Mouse (Mus musculus) G1E (cell line): ENCODE results near the gene Slc6a13. TPM values are rescaled to one million over a fixed set of nuclear protein-coding genes. Genes with fewer than 3 reads are reported as not detected.

ENCODE experiments used
- ATAC-seq: 2 replicates; pipeline ENCODE4 v1.8.0; 2016; ENCODE audit warnings: mild to moderate bottlenecking; ENCODE audit not compliant: insufficient number of reproducible peaks, poor library complexity, low FRiP score, severe bottlenecking; ENCODE audit errors: extremely low read depth
- DNase-seq: peaks from one replicate; pipeline ENCODE4 v3.0.0; 2012; ENCODE audit warnings: low spot score
- H3K27me3 ChIP-seq: 2 replicates; pipeline ENCODE4 v1.6.1; 2012; ENCODE audit warnings: mild to moderate bottlenecking, low read length, inconsistent platforms; ENCODE audit not compliant: insufficient read depth
- H3K36me3 ChIP-seq: replicated peaks from 2 replicates; pipeline ENCODE3; 2012; ENCODE audit warnings: mild to moderate bottlenecking, inconsistent platforms
- H3K4me1 ChIP-seq: 2 replicates; pipeline ENCODE4 v1.6.1; 2012; ENCODE audit warnings: low read depth, low read length, inconsistent platforms, mixed read lengths; ENCODE audit not compliant: insufficient read depth
- H3K4me3 ChIP-seq: 2 replicates; pipeline ENCODE4 v1.5.1; 2012; ENCODE audit warnings: low read depth, mild to moderate bottlenecking, inconsistent platforms, low read length, moderate library complexity, mixed read lengths
- H3K9me3 ChIP-seq: replicated peaks from 2 replicates; pipeline ENCODE4 v1.6.1; 2012; ENCODE audit warnings: inconsistent platforms
- CTCF ChIP-seq: IDR thresholded peaks from 2 replicates; pipeline ENCODE4 v1.5.1; 2012; ENCODE audit warnings: low read depth, low read length, inconsistent platforms, mixed read lengths
- GATA1 ChIP-seq: IDR thresholded peaks from 2 replicates; pipeline ENCODE4 v1.6.1; 2012; ENCODE audit warnings: borderline replicate concordance, low read length, inconsistent platforms, mixed read lengths
- GATA2 ChIP-seq: IDR thresholded peaks from 2 replicates; pipeline ENCODE4 v1.6.1; 2012; ENCODE audit warnings: low read depth, low read length, inconsistent platforms, borderline replicate concordance
- POLR2AphosphoS5 ChIP-seq: IDR thresholded peaks from 2 replicates; pipeline ENCODE4 v1.6.1; 2012; ENCODE audit warnings: low read depth, low read length, inconsistent platforms; ENCODE audit not compliant: insufficient replicate concordance
- TAL1 ChIP-seq: conservative IDR thresholded peaks from 2 replicates; pipeline ENCODE4 v1.6.1; 2012; ENCODE audit warnings: low read depth, low read length, inconsistent platforms, mixed read lengths
- polyA plus RNA-seq: library from polyadenylated mRNA; stranded (reverse); fragments of >175 nt; gene quantifications from 2 replicates; pipeline ENCODE4 v1.2.3, GENCODE M21; 2012
- total RNA-seq, 2 experiments: library from RNA; stranded (forward) in 1 of 2; stranded (reverse) in 1 of 2; fragments of 200-1000 nt in 1 of 2; fragments of >200 nt in 1 of 2; fragmentation: Nextera tagmentation in 1 of 2; gene quantifications; 2 replicates each; pipeline ENCODE4 v1.2.3; 2014 to 2017

The Slc6a13 gene
- total and polyA plus RNA-seq, 3 experiments = 9.1 to 13.7 (median 11.7) TPM

DNA sequence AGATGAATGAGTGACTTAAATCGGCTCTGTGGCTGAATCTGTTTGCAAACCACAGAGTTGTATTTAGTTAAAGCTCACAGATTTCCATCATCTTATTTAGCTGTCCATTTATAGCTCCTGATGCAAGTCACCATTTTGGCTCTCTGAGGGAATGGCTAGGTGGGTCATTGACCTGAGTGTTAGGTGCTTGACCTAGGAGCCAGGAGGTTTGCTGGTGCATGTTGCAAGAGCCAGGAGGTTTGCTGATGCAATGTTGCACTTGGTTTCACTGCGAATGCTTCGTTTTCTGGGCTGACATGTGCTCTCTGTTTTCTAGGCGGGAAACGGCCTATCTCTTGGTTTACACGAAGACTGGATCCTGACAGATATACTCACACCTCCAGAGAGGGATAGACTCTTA is 29.9 kb upstream of the Slc6a13 start:
- no peak for ATAC-seq
- Histone ChIP-seq H3K27me3 (no peaks in the 10 kb centered on the region), H3K4me3 (no peak overlapping the region), H3K9me3 (no peaks in the 10 kb centered on the region), H3K4me1 (peaks cover 16% of the 10 kb centered on the region), H3K36me3 (peaks cover 21% of the 10 kb centered on the region)
- TF ChIP-seq TAL1 = no peak
- no peak for TF ChIP-seq POLR2AphosphoS5
- no peak for TF ChIP-seq GATA1
- TF ChIP-seq CTCF = no peak
- no peak for TF ChIP-seq GATA2
- no peak for DNase-seq

DNA sequence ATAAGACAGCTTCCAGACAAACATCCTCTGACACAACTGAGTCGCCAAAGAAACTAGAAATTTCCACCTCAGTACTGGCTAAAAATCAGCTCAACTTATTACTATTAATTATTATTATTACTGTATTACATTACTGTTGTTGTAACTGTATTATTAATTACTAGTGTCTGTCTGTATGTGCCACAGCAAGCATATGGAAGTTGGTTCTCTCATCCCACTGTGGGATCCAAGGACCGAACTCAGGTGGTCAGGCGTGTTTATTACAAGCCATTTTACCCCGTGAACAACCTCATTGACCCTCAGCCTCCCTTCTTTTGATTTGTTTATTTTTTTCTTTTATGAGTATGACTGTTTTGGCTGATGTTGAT is 28.3 kb upstream of the Slc6a13 start:
- Histone ChIP-seq H3K4me1 (peaks cover 16% of the 10 kb centered on the region), H3K36me3 (peaks cover 14% of the 10 kb centered on the region), H3K4me3 (peak overlapping the region; percentile 73), H3K27me3 (peaks cover 2% of the 10 kb centered on the region; the same call in 1 of the 2 replicates), H3K9me3 (no peaks in the 10 kb centered on the region)
- no peak for DNase-seq
- TF ChIP-seq POLR2AphosphoS5 (no peak), CTCF (no peak), GATA2 (no peak), TAL1 (no peak), GATA1 (no peak)
- no peak for ATAC-seq

DNA sequence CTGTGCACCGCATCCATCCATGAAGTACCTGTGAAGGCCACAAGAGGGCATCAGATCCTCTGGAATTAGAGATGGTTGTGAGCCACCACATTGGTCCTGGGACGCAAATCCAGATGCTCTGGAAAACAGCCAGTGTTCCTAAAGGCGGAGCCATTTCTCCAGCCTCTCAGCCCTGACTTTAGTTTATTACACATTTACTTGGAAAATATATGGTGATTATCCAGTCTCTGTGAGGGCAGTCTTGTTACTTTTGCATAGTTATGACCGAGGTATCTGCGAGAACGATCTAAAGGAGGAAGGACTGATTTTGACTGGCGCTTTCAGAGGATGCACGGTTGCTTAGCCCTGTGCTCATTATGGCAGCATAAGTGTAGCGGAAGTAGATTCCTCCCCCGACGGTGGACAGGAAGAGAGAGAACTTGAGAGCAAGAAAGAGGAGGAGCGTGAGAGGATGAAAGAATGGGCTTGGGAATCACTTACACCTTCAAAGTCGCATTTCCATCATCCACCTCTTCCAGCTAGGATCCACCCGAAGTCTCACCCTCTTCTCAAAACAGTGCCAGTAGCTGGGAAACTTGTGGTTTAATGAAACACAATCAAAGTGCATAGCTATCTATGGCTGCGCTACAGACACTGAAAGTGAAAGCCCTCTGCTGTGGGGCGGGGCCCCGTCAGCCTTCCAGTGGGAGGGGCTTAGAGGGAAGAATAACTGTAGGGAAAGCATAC is 27.8 kb upstream of the Slc6a13 start:
- peak overlapping the region; percentile 73 for H3K4me3 ChIP-seq
- H3K36me3 ChIP-seq = peaks cover 14% of the 10 kb centered on the region
- no peaks in the 10 kb centered on the region for H3K9me3 ChIP-seq
- TF ChIP-seq POLR2AphosphoS5 (no peak), GATA2 (no peak), TAL1 (no peak), GATA1 (no peak), CTCF (peak; percentile 41)
- H3K4me1 ChIP-seq = peaks cover 16% of the 10 kb centered on the region
- DNase-seq (peak; percentile 52), ATAC-seq (peak; percentile 85)
- peaks cover 3% of the 10 kb centered on the region; the same call in 1 of the 2 replicates for H3K27me3 ChIP-seq

DNA sequence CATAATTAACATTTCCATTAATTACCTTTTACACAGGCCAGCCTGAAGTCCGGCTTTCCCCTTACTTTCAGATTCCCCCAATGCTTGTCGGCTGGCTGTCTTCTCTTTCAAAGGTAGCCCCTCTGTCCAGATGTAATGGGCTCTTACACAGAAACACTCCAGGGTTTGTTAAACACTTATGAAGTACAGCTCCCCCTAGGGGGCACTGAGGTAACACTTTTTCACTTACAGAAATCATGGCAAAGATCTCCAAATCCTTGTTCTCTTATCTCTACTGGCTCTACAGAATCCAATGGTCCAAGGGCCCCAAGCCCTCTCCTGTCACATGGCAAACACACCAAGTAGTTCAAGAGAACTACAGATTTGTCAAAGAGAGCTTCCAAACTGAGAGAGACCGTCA is 25.7 kb upstream of the Slc6a13 start:
- H3K9me3 ChIP-seq = no peaks in the 10 kb centered on the region
- H3K36me3 ChIP-seq = peaks cover 4% of the 10 kb centered on the region
- peaks cover 9% of the 10 kb centered on the region for H3K27me3 ChIP-seq
- TF ChIP-seq GATA1 = no peak
- TF ChIP-seq CTCF = peak; percentile 53; the same call in 1 of the 2 replicates
- H3K4me1 ChIP-seq = peaks cover 16% of the 10 kb centered on the region
- H3K4me3 ChIP-seq = no peak overlapping the region
- peak; percentile 14 for DNase-seq
- ATAC-seq = no peak

DNA sequence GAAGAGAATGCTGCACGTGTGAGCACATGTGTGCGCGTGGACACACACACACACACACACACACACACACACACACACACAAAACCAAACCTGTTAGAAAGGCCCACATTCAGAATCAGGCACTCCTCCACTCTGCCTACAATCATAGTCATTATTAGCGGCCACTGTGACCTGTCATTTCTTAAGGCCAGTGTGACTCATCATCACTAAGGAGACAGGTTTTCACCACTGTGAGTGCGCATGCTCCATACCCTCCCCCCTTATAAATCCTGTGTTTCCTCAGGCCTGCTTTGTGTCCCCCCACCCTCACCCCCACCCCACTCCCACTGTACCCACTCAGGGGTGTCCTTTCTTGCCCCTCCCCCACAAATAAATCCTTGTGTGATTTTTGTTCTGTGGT is 15.9 kb upstream of the Slc6a13 start:
- TF ChIP-seq GATA2 = no peak
- Histone ChIP-seq H3K4me1 (no peaks in the 10 kb centered on the region), H3K27me3 (peaks cover 15% of the 10 kb centered on the region), H3K9me3 (no peaks in the 10 kb centered on the region), H3K4me3 (no peak overlapping the region), H3K36me3 (no peaks in the 10 kb centered on the region)
- DNase-seq = no peak
- no peak for ATAC-seq

DNA sequence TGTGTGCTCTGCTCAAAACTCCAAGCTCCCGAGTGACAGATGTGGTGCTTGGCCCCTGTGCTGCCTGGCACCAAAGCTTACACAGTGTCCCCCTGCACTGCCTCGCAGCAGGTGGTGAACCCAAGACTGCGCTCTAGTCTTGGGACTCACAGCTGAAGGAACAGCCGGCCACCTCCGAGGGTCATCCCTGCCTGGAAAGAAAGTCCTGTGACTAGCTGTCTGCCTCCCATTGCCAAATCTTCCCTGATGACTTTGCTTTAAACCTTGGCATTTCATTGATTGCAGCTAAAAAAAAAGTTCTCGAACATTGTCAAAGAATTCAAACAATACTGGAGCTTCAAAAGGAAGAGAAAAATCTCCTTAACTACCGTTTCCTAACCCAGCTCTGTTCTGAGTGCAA is 710 bp upstream of the Slc6a13 start:
- Histone ChIP-seq H3K27me3 (peaks cover 6% of the 10 kb centered on the region; the same call in 1 of the 2 replicates), H3K4me3 (no peak overlapping the region), H3K36me3 (no peaks in the 10 kb centered on the region), H3K9me3 (no peaks in the 10 kb centered on the region), H3K4me1 (no peaks in the 10 kb centered on the region)
- no peak for ATAC-seq
- no peak for TF ChIP-seq POLR2AphosphoS5
- no peak for TF ChIP-seq GATA1
- no peak for TF ChIP-seq TAL1
- no peak for TF ChIP-seq CTCF
- no peak for TF ChIP-seq GATA2
- no peak for DNase-seq

DNA sequence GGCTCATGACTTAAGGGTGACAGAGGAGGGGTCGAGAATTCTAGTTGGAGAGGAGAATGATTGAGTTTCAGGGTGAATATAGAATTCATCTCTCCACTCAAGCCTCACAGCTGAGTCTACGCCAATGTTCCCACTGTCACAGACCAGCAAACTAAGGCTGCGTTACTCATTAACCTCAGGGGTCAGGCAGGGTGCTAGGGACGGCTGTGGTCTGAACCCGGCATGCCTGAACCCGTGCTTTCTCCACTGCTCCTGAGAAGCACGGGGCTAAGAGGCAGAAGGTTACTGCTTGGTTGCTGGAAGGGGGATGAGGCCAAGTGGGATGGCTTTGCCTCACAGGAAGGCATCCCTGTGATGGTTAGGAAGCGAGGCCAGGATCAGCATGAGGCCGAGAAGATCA is 477 bp downstream of the Slc6a13 start:
- Histone ChIP-seq H3K27me3 (peaks cover 6% of the 10 kb centered on the region; the same call in 1 of the 2 replicates), H3K36me3 (no peaks in the 10 kb centered on the region), H3K9me3 (no peaks in the 10 kb centered on the region), H3K4me3 (no peak overlapping the region), H3K4me1 (no peaks in the 10 kb centered on the region)
- no peak for DNase-seq
- TF ChIP-seq GATA2 (no peak), CTCF (no peak), TAL1 (no peak), POLR2AphosphoS5 (no peak), GATA1 (no peak)
- no peak for ATAC-seq
